Mouse (Mus musculus): ENCODE measurements around the gene Aqr.

The Aqr gene

DNA sequence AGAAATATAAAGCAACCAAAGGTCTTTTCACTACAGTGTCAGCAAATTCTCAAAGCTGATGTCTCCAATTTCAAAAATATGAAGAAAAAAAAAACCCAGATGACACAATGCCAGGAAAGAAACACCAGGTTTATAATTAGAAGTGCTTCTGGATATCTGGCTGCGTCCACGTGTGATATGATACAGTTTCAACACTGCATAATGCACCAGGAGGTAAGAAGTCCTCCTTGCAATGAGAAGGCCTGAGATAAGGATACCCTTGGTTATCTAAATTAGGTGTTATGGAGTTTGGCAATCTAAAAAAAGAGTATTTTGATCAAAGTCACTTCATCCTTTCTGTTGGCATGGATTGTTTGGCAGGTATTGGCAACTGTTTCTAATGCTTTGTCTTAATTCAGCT lies 114.9 kb downstream of the Aqr start:
- in situ Hi-C loops (cut with MboI, MseI): no loop called here

DNA sequence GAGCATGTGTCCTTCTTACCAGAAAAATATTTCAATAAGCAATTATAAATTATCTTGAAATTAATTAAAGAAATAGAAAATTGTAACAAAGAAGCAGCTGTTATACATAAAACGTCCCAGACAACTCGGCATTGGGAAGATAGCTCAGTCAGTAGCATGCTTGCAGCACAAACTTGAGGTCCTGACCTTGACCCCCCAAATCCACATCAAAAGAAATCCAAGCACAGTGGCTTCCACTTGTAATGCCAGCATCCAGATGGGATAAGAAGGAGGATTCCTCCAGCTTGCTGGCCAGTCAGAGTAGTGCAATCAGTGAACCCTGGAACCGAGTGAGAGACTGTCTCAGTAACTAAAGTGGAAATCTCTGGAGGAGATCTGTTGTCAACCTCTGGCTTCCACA lies 120.6 kb downstream of the Aqr start:
- in situ Hi-C loops (cut with MboI, MseI): no loop called here

DNA sequence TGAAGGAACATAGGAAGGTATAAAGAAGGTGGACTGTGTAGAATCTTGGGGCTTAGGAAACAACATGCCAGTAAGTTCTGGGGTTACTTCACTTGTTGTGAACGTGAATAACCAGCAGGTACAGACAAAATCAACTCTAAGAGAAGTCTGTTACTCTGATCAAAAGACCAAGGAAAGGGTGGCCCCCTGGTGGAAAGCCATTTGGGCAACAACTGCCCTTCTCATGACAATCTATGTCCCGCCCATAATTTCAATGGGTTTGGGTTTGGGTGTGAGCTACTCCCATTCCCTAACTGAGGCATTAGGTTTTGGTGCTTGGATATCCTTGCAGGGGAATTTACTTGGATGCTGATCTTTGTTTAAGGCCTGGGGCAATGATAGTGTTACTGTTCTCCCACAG lies 122.8 kb downstream of the Aqr start:
- in situ Hi-C loops (cut with MboI, MseI): no loop called here

DNA sequence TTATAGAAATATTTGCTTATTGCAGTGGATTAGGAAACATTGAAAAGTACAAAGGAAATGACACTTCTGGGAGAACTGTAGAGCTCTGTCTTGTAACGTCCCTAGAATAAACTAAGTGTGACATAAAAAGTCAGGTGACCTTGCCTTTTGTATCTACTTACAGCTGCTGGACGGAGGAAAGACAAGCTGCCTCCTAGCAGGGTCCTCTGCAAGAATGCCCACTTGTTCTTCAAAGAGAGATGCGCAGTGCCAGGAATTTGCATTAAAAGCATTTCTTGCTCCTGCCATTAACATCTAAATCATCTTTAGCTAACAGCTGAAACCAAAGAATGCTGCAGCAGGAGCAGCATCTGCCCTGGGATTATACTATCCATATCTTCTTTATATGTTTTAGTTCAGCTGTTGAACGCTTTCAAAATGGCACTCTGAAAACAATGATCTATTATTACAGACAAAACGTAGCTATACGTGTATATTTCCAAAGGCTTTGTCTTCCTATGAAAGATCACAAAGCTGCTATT lies 126.7 kb downstream of the Aqr start:
- in situ Hi-C loops (cut with MboI, MseI): no loop called here

DNA sequence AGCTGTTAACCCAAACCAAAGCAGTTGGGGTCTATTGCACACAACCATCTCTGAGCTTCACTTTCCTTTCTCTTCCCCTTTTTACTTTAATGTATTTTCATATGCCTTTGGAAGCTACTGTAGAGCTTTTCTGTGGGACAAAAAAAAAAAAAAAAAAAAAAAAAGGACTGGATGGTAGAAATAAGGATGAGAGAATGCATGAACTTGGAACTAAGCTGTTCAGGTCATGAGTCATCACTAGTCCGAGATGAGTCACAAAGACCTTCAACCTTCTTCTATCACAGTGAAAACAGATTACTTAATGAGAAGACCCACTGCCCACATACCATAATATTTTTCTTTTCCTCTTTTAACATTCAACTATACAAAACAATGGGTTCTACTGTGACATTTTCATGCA lies 127.2 kb downstream of the Aqr start:
- in situ Hi-C loops (cut with MboI, MseI): no loop called here

DNA sequence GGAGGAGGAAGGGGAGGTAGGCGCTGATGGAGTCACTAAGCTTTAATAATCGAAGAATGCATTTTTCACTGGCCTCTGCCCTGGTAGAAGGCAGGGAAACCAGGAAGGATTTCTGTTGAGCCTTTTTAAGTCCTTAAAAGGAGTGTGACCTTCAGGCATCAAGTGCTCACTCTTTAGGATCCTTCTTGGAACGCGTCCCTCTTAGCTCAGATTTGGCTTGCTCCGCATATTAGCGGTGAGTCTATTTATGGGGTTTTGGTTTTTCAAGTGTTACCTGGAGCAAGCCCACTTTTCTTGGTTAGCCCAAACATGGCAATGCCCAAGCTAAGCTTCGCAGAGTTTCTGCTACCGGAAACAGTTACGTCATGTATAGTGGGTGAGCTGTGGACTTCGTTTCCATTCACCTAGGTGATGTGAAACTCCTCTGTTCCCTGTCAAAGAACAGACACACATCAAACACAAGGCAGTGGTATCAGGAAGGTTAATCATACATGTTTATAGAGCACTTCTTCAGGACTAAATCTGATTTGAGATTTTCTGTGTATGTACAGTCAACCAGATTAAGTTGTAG lies 128.5 kb downstream of the Aqr start:
- in situ Hi-C loops (cut with MboI, MseI): no loop called here

DNA sequence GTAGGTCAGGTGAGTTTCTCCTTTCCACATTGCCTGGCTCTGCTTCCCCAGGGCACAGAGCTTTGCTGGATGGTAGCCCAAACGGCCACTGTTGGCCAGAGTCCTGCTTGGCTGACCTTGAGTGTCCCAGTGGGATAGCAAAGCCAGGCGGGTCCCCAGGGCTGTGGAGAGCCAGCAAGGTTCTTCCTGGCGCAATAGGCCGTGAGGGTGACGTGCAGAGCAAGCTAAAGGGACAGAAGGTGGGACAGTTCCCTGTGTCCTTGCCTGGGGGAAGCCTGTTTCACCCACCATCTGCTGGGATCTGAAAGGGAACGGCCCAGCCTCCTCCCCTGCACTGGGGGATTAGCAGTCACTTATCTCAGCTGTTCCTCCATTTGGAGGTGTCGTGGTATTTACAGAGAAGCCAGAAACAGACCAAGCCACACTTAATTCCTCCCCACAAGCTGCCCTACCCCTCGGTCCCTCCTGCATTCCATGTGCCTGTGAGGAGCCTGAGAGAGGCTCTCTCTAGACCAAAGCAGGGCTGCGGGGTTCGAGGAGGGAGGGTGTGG lies 129.4 kb downstream of the Aqr start:
- in situ Hi-C loops (cut with MboI, MseI): no loop called here

DNA sequence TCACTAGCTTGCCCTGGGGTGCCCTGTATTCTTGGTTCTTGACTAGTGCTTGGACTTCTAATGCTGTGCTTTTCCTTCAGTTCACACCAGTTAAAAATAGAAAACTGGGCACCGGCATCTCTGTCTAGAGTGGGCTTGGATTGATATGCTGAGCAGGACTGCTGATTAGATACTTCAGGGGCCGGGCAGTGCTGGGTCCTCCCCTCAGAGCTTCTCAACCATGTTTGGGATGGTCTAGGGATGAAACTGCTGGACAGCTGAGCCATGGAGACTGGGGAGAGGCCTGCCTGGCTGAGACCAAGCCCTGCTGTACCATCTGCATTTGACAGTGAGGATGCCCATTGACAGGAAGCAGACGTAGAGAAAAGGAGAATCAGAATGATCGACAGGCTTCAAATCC lies 132.7 kb downstream of the Aqr start:
- in situ Hi-C loops (cut with MboI, MseI): no loop called here

DNA sequence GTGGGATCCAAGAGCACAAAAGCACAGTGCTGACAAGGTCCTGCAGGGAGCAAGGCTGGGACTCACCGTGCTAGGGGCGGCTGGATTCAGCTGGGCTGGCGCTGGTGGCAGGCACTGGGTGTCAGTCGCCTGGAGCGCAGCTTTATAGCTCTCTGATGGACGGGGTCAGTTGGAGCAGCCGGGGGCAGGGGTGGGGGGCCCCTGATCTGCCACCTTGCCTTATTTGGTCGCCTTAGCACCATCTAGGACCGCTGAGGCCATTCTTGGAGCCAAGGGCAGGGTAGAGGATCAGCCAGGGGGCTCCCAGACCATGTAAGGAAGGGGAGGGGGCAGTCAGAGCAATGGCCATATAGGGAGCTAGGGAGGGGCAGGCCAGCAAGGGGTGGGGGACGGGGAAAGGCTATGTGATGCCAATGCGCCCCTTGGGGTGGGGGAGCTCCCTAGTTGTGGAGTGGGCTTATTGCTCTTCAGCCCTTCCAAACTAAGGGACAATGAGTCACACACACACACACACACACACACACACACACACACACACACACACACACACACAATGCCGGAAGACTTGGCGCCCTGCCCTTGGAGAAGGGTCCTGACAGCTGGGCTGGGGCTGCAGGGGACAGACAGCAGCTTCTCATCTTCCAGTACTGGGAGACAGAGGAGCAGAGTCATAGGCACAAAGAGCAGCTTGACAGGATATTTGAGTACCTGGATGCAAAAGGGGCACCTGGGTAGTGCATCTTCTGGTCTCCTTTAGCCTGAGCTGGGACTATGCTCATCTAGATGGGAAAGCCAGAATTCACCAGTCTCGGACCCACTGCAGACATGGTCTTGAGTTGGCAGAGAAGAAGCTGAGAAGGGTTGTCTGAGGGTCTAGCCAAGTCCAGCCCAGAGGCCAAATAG lies 133.9 kb downstream of the Aqr start, which contains the start of gene Actc1:
Gene Actc1, minus strand, starts transcription at position 853 of the 903 bp plus-strand sequence.
- in situ Hi-C loops (cut with MboI, MseI): no loop called here

DNA sequence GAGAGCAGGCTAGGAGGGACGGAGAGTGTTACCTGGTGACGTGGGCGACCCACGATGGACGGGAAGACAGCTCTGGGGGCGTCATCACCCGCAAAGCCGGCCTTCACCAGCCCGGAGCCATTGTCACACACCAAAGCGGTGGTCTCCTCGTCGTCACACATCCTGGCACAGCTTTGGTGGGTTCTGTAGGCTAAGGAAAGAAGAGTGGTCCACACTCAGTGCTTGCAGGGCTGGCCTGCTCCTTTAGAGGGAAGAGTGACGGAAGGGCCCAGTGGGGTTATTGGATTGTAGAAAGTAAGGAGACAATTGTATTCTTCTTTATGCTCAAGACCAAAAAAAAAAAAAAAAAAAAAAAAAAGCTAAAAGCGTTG lies 135.0 kb downstream of the Aqr start:
- in situ Hi-C loops (cut with MboI, MseI): no loop called here
